Mouse (Mus musculus) stomach, postnatal 0 days (tissue): Measurements from ENCODE around the gene Gpr65. TPM values are rescaled to one million over a fixed set of nuclear protein-coding genes. Genes with fewer than 3 reads are reported as not detected.

Experiments used
- ATAC-seq: fragments of 200-750 bp; cut with Nextera tagmentation; 2 replicates; pipeline ENCODE4 v1.8.0; 2017; ENCODE audit not compliant: low FRiP score, low TSS enrichment
- DNase-seq: peaks from one replicate; pipeline ENCODE4 v3.0.0-alpha.2; 2016; ENCODE audit warnings: low spot score
- H3K27ac ChIP-seq: fragments of 300-500 bp; sonication (generic); replicated peaks from 2 replicates; pipeline ENCODE4 v1.5.1; 2014; ENCODE audit warnings: mild to moderate bottlenecking, control low read depth
- H3K27me3 ChIP-seq: fragments of 300-500 bp; sonication (generic); 2 replicates; pipeline ENCODE4 v1.6.1; 2014; ENCODE audit warnings: low read length; ENCODE audit not compliant: control insufficient read depth, insufficient read depth
- H3K36me3 ChIP-seq: fragments of 300-500 bp; sonication (generic); 2 replicates; pipeline ENCODE4 v1.6.1; 2014; ENCODE audit warnings: low read length, mixed read lengths; ENCODE audit not compliant: control insufficient read depth, insufficient read depth
- H3K4me1 ChIP-seq: fragments of 300-500 bp; sonication (generic); replicated peaks from 2 replicates; pipeline ENCODE4 v1.6.1; 2014; ENCODE audit warnings: antibody characterized with exemption; ENCODE audit not compliant: control insufficient read depth, insufficient read depth
- H3K4me2 ChIP-seq: fragments of 300-500 bp; sonication (generic); replicated peaks from 2 replicates; pipeline ENCODE4 v1.6.1; 2014; ENCODE audit warnings: low read depth, mild to moderate bottlenecking, control low read depth, moderate library complexity
- H3K4me3 ChIP-seq: fragments of 300-500 bp; sonication (generic); 2 replicates; pipeline ENCODE4 v1.5.1; 2014; ENCODE audit warnings: low read depth, low read length, control low read depth
- H3K9ac ChIP-seq: fragments of 300-500 bp; sonication (generic); 2 replicates; pipeline ENCODE4 v1.6.1; 2014; ENCODE audit warnings: mild to moderate bottlenecking, low read length, control low read depth, mixed read lengths
- H3K9me3 ChIP-seq: fragments of 300-500 bp; sonication (generic); 2 replicates; pipeline ENCODE4 v1.6.1; 2016; ENCODE audit warnings: low read length; ENCODE audit not compliant: control insufficient read depth
- CTCF ChIP-seq: IDR thresholded peaks from 2 replicates; pipeline ENCODE4 v1.5.1; 2016; ENCODE audit warnings: antibody characterized with exemption, low read depth, mild to moderate bottlenecking, moderate library complexity
- EP300 ChIP-seq: optimal IDR thresholded peaks from 2 replicates; pipeline ENCODE3; 2016; ENCODE audit warnings: antibody characterized with exemption
- WGBS: fragments of 180-500 bp; shearing (Covaris S2); extraction: QIAGEN DNeasy Blood & Tissue Kit; methylation state at CpG from one replicate; pipeline ENCODE4 v1.1.7; 2014; 5-methylcytosine and 5-hydroxymethylcytosine counted together
- polyA plus RNA-seq: library from polyadenylated mRNA; unstranded; fragments of >200 nt; fragmentation: Nextera tagmentation; extraction: Ambion mirVana; gene quantifications from 2 replicates; pipeline ENCODE4 v1.2.1, GENCODE M21; 2015

Gpr65 gene
- polyA plus RNA-seq, 1 experiment from 2014 or later, result 2.0 TPM

DNA sequence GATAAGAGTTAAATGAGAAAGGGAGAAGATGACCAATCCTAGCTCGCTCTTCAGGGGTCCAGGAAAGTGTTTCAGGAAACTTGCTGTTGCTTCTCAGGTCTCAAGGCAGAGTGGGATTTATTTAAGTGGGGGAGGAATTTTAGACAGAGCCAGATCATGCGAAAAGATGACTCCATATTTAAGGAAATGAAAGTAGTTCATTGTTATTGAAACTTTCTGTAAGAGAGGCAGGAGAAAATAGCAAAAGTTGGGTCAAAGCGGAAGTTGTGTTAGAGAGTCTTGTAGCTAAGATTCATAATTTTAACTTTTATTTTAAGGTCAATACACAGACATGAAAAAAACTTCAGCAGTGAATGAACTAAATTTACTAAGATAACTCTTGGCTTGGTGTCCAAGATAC is 22.0 kb downstream of the Gpr65 start:
- Histone ChIP-seq H3K4me1 (no peaks in the 10 kb centered on the region), H3K27me3 (no peaks in the 10 kb centered on the region), H3K9ac (no peak overlapping the region), H3K9me3 (no peaks in the 10 kb centered on the region), H3K27ac (no peak overlapping the region), H3K4me2 (no peak overlapping the region), H3K4me3 (no peak overlapping the region), H3K36me3 (no peaks in the 10 kb centered on the region)
- ATAC-seq, result no peak
- 61% methylated on average over 3 of the region's 3 CpGs for WGBS
- no peak for TF ChIP-seq EP300
- no peak for TF ChIP-seq CTCF
- no peak for DNase-seq

DNA sequence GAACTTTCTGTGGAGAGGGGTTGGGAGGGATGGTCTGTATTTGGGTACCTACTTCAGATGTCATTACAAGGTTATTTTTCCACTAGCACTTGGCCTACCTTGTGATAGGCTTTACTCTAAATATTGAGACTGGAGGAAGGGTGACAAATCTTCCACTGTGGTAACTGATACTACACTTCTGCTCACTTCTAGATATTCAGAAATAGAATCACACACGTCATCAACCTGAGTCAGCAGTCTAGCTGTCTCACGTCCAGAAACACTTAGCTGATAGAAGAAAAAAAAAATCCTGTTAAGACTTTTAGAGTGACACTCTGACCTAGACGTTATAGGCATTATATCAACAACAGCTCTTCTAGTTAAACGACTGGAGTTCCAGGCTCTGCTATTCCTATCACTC is 23.8 kb downstream of the Gpr65 start:
- Histone ChIP-seq H3K4me1 (no peaks in the 10 kb centered on the region), H3K36me3 (no peaks in the 10 kb centered on the region), H3K9me3 (no peaks in the 10 kb centered on the region), H3K9ac (no peak overlapping the region), H3K27ac (no peak overlapping the region), H3K27me3 (no peaks in the 10 kb centered on the region), H3K4me3 (no peak overlapping the region), H3K4me2 (no peak overlapping the region)
- ATAC-seq (no peak), DNase-seq (no peak)
- WGBS, result 35% methylated on average over 4 of the region's 4 CpGs
- TF ChIP-seq EP300, result no peak
- no peak for TF ChIP-seq CTCF

DNA sequence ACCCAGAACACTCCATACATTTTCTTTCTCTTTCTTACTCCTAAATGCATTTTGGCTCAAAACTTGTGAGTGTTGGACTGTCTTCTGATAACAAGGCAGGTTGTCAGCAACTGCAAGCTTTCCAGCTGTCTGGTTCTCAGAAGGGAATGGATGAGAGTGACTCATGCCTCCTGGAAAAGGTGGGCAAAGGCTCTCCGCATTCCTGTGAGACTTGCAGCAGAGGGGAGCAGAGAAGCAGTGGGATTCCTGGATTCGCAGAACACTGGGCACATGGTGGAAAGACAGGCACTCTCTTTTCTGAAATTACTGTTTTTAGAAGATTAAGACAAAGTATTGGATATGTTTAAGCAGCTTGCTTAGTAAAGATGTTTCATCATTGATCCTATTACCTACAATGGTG is 25.8 kb downstream of the Gpr65 start:
- no peak overlapping the region for H3K4me2 ChIP-seq
- H3K9ac ChIP-seq, result no peak overlapping the region
- H3K4me3 ChIP-seq, result no peak overlapping the region
- no peaks in the 10 kb centered on the region for H3K4me1 ChIP-seq
- no peak for DNase-seq
- WGBS, result 75% methylated on average over 2 of the region's 2 CpGs
- no peak for TF ChIP-seq EP300
- no peak for TF ChIP-seq CTCF
- H3K27me3 ChIP-seq, result no peaks in the 10 kb centered on the region
- H3K36me3 ChIP-seq, result no peaks in the 10 kb centered on the region
- no peaks in the 10 kb centered on the region for H3K9me3 ChIP-seq
- no peak for ATAC-seq
- no peak overlapping the region for H3K27ac ChIP-seq

DNA sequence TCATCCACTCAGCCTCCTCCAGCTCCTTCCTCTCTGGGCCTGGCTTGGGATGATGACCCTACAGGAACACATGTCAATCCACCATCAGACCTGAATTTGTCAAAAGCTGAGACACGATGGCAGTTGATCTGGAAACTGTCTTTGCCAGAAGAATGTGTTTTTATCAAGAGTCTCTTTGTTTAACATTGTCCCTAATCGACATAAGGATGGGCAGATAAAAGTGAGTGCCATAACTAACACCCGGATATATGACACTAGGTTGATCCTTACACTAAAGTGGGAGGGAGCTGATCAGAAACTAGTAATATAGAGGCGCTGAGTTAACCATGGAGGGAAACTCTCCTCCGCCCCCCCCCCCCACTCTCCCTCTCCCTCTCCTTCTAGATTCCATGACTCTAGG is 33.5 kb downstream of the Gpr65 start:
- H3K4me2 ChIP-seq, result no peak overlapping the region
- 77% methylated on average over 5 of the region's 5 CpGs for WGBS
- no peak overlapping the region for H3K4me3 ChIP-seq
- H3K27me3 ChIP-seq, result no peaks in the 10 kb centered on the region
- TF ChIP-seq CTCF, result no peak
- TF ChIP-seq EP300, result no peak
- no peaks in the 10 kb centered on the region for H3K36me3 ChIP-seq
- ATAC-seq (no peak), DNase-seq (no peak)
- H3K9me3 ChIP-seq, result no peaks in the 10 kb centered on the region
- no peak overlapping the region for H3K27ac ChIP-seq
- no peak overlapping the region for H3K9ac ChIP-seq
- H3K4me1 ChIP-seq, result no peaks in the 10 kb centered on the region

DNA sequence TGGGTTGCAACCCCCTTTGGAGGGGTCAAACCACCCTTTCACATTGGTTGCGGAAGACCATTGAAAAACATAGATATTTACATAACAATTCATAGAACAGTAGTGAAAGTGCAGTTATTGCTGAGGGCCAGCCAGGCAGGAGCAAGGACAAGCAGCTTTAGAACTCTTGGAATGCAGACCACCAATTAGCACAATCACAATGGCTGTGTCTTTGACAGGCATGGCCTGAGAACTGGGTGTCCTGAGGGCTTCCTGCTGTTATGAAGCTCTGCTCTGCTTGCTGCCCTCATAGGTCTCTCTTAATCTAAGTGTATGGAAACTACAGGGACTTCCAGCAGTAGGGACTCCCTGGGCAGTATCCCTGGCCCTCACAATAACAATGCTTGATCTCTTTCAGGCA is 34.6 kb downstream of the Gpr65 start:
- Histone ChIP-seq H3K4me3 (no peak overlapping the region), H3K4me2 (no peak overlapping the region), H3K9me3 (no peaks in the 10 kb centered on the region), H3K27ac (no peak overlapping the region), H3K27me3 (no peaks in the 10 kb centered on the region), H3K9ac (no peak overlapping the region), H3K4me1 (no peaks in the 10 kb centered on the region), H3K36me3 (no peaks in the 10 kb centered on the region)
- TF ChIP-seq CTCF (no peak), EP300 (no peak)
- WGBS, result 95% methylated on average over 1 of the region's 1 CpGs
- ATAC-seq (no peak), DNase-seq (no peak)

DNA sequence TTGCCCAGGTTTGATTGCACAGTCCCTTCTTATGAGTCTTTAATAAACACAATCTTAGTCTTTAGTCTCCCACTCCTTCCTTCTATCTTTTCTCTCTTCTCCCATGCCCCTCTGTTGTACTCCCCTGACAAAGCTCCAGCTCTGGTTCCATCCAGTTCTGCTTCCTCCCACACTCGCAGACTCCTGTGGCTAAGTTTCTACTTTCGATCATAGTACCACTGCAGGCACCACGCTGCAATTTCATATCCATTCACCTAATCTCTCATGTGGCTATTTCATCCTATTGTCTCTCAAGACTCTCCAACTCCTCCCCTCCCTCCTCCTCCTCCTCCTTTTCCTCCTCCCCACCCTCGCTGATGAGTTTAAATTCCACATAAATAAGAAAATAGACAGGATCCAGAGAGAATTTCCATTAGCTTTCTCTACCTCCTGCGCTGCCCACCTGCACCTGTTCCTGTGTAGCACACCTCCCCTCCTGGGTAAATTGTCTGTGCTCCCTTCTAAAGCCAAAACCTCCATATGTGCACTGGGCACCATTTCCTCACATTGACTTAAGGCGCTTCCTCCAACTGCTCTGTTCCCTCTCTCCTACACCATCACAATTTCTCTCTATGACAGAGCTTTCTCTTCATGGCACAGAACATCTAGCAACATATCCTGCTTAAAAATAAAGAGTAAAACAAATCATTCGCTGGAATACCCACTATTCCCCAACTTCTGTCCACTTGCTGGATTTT is 38.9 kb downstream of the Gpr65 start:
- DNase-seq, result no peak
- Histone ChIP-seq H3K27me3 (no peaks in the 10 kb centered on the region), H3K9me3 (no peaks in the 10 kb centered on the region), H3K4me3 (no peak overlapping the region), H3K36me3 (no peaks in the 10 kb centered on the region), H3K4me2 (no peak overlapping the region), H3K4me1 (no peaks in the 10 kb centered on the region), H3K9ac (no peak overlapping the region), H3K27ac (no peak overlapping the region)
- no peak for TF ChIP-seq EP300
- no peak for TF ChIP-seq CTCF
- no peak for ATAC-seq
- WGBS, result 79% methylated on average over 7 of the region's 7 CpGs
